Mouse (Mus musculus): ENCODE measurements around the gene Myo1e. TPM values are rescaled to one million over a fixed set of nuclear protein-coding genes. Genes with fewer than 3 reads are reported as not detected.

Myo1e gene
- total and polyA plus RNA-seq, 3 experiments = 82.3 to 186 (median 98.7) TPM

DNA sequence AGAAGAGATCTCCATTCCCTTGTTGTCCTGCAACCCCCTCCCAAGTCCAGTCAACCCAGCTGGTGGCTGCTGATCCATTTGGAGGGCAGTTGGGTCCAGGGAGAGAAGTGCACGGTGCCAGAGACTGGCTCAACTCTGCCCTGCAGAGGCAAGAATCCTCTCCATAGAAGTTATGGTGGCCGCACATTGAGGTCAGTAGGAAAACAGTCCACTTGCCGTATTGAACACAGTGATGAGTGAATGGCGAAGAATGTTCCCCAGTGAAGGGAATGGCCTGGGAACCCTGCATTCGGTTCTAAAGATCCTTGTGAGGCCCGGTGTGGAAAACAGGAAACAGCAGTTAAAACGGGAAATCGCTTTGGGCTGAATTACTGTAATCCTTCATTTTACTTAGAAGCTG lies 56.0 kb downstream of the Myo1e start:
- no peak for DNase-seq (ENCODE audit: extremely low read depth)
- Histone ChIP-seq H3K36me3 (replicated peaks in 1 of 2; ENCODE audit: control insufficient read depth in 1 of 2, insufficient read depth in 1 of 2, low read length in 1 of 2) (peaks cover 4 to 65% of the 10 kb centered on the region in 2 experiments), H3K9me3 (replicated peaks; ENCODE audit: low read length) (no peaks in the 10 kb centered on the region), H3K4me2 (ENCODE audit: insufficient read depth, low read depth, poor library complexity, severe bottlenecking) (no peak overlapping the region), H3K9ac (ENCODE audit: insufficient read depth, low read depth) (no peak overlapping the region), H3K27me3 (replicated peaks) (no peaks in the 10 kb centered on the region), H3K27ac (ENCODE audit: insufficient read depth, low read depth) (no peak overlapping the region), H3K4me1 (ENCODE audit: control insufficient read depth in 1 of 2, insufficient read depth in 2 of 2) (peaks cover 29 to 85% of the 10 kb centered on the region in 2 experiments), H3K4me3 (replicated peaks in 1 of 3; ENCODE audit: low read depth in 2 of 3, low read length in 2 of 3, poor library complexity in 1 of 3) (no peak overlapping the region), H3K79me2 (replicated peaks; ENCODE audit: control insufficient read depth, extremely low read depth, insufficient read depth, poor library complexity, severe bottlenecking) (peaks cover 45% of the 10 kb centered on the region)
- in situ Hi-C loops (cut with MboI; ENCODE audit: low pct_ligation_motif_present, low pct_unique_long_range_greater_than_20kb, low sequenced_read_pairs) (no loop called here), dilution Hi-C loops (cut with MboI; ENCODE audit: extremely low pct_ligation_motif_present, extremely low pct_unique_long_range_greater_than_20kb, low sequenced_read_pairs) (no loop called here)
- TF ChIP-seq USF2 (conservative IDR thresholded peaks at IDR 0.05; ENCODE audit: low read depth, low read length) (no peak), IRF4 (IDR thresholded peaks at IDR 0.05; ENCODE audit: low read depth, low read length) (no peak), PAX5 (IDR thresholded peaks at IDR 0.05; ENCODE audit: low read length) (no peak), SMC3 (IDR thresholded peaks at IDR 0.05; ENCODE audit: low read depth, low read length) (no peak), ETS1 (conservative IDR thresholded peaks at IDR 0.05; ENCODE audit: low read depth, low read length) (no peak), TCF12 (IDR thresholded peaks at IDR 0.05; ENCODE audit: low read depth, low read length) (no peak), ZC3H11A (IDR thresholded peaks at IDR 0.05; ENCODE audit: low read depth, low read length) (no peak)

DNA sequence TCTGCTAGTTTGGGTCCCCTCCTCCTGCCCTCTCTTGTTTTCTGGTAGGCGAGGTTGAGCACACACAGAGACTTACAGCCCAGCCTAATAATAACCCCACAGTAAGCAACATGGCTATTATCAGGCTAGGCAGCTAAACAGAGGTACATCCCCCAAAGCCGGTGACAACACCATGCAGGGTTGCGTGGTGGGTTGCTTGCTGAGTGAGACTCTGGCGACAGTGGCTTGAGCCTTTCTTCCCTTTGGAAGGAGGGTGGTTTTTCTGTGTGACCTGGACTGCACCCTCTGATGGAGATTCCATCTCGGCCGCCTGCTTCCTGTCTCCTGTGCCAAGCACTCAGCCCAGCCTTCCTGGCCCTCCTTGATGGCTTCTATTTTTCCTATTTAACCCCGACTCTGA lies 56.6 kb downstream of the Myo1e start:
- peaks cover 41% of the 10 kb centered on the region for H3K79me2 ChIP-seq (replicated peaks; ENCODE audit: control insufficient read depth, extremely low read depth, insufficient read depth, poor library complexity, severe bottlenecking)
- H3K4me2 ChIP-seq (ENCODE audit: insufficient read depth, low read depth, poor library complexity, severe bottlenecking) = no peak overlapping the region
- H3K9me3 ChIP-seq (replicated peaks; ENCODE audit: low read length) = no peaks in the 10 kb centered on the region
- H3K27ac ChIP-seq (ENCODE audit: insufficient read depth, low read depth) = no peak overlapping the region
- H3K27me3 ChIP-seq (replicated peaks) = no peaks in the 10 kb centered on the region
- H3K9ac ChIP-seq (ENCODE audit: insufficient read depth, low read depth) = no peak overlapping the region
- no peak for DNase-seq (ENCODE audit: extremely low read depth)
- peaks cover 26 to 84% of the 10 kb centered on the region in 2 experiments for H3K4me1 ChIP-seq (ENCODE audit: control insufficient read depth in 1 of 2, insufficient read depth in 2 of 2)
- H3K4me3 ChIP-seq (replicated peaks in 1 of 3; ENCODE audit: low read depth in 2 of 3, low read length in 2 of 3, poor library complexity in 1 of 3) = no peak overlapping the region
- in situ Hi-C loops (cut with MboI; ENCODE audit: low pct_ligation_motif_present, low pct_unique_long_range_greater_than_20kb, low sequenced_read_pairs) = no loop called here
- dilution Hi-C loops (cut with MboI; ENCODE audit: extremely low pct_ligation_motif_present, extremely low pct_unique_long_range_greater_than_20kb, low sequenced_read_pairs) = no loop called here
- peaks cover 9 to 68% of the 10 kb centered on the region in 2 experiments for H3K36me3 ChIP-seq (replicated peaks in 1 of 2; ENCODE audit: control insufficient read depth in 1 of 2, insufficient read depth in 1 of 2, low read length in 1 of 2)
- TF ChIP-seq MYC (IDR thresholded peaks at IDR 0.05; ENCODE audit: low read depth, low read length) (no peak), CHD2 (IDR thresholded peaks at IDR 0.05; ENCODE audit: low read length) (no peak), ZKSCAN1 (IDR thresholded peaks at IDR 0.05; ENCODE audit: borderline replicate concordance, low read depth, low read length) (no peak), POLR2A (IDR thresholded peaks at IDR 0.05; ENCODE audit: low read depth, low read length) (no peak), USF2 (conservative IDR thresholded peaks at IDR 0.05; ENCODE audit: low read depth, low read length) (no peak), NRF1 (IDR thresholded peaks at IDR 0.05; ENCODE audit: low read depth, low read length) (no peak), RCOR1 (conservative IDR thresholded peaks at IDR 0.05; ENCODE audit: low read depth, low read length) (no peak), ZMIZ1 (IDR thresholded peaks at IDR 0.05; ENCODE audit: low read depth, low read length) (no peak), MEF2A (IDR thresholded peaks at IDR 0.05; ENCODE audit: borderline replicate concordance, low read depth, low read length) (no peak), GABPA (IDR thresholded peaks at IDR 0.05; ENCODE audit: insufficient replicate concordance, low read depth, low read length) (no peak), ZC3H11A (IDR thresholded peaks at IDR 0.05; ENCODE audit: low read depth, low read length) (no peak), HCFC1 (IDR thresholded peaks at IDR 0.05; ENCODE audit: low read depth, low read length) (no peak), CTCF (conservative IDR thresholded peaks at IDR 0.05 in 1 of 2, IDR thresholded peaks at IDR 0.05 in 1 of 2; ENCODE audit: low read depth in 2 of 2, low read length in 2 of 2) (no peak), ETS1 (conservative IDR thresholded peaks at IDR 0.05; ENCODE audit: low read depth, low read length) (no peak), ELF1 (IDR thresholded peaks at IDR 0.05; ENCODE audit: low read depth, low read length) (no peak), POLR2AphosphoS2 (IDR thresholded peaks at IDR 0.05; ENCODE audit: low read depth, low read length) (no peak), MAFK (IDR thresholded peaks at IDR 0.05; ENCODE audit: insufficient replicate concordance, low read length) (no peak)
